Mouse (Mus musculus) CD4-positive, CD25-positive, alpha-beta regulatory T cell, adult 9 weeks (primary cell): ENCODE data around the gene Cpd. TPM values are rescaled to one million over a fixed set of nuclear protein-coding genes. Genes with fewer than 3 reads are reported as not detected.

ENCODE experiments used
- polyA plus RNA-seq: library from polyadenylated mRNA; unstranded; fragments of 100-300 nt; shearing (Covaris generic); gene quantifications from one replicate; pipeline ENCODE4 v1.2.1, GENCODE M21; 2017

Cpd gene
- polyA plus RNA-seq, result 1.7 TPM

GRCm38 (mm10) chr11:76846878-76847222, at the start of gene Cpd:
Cpd (minus strand) TSS chr11:76847018.

DNA sequence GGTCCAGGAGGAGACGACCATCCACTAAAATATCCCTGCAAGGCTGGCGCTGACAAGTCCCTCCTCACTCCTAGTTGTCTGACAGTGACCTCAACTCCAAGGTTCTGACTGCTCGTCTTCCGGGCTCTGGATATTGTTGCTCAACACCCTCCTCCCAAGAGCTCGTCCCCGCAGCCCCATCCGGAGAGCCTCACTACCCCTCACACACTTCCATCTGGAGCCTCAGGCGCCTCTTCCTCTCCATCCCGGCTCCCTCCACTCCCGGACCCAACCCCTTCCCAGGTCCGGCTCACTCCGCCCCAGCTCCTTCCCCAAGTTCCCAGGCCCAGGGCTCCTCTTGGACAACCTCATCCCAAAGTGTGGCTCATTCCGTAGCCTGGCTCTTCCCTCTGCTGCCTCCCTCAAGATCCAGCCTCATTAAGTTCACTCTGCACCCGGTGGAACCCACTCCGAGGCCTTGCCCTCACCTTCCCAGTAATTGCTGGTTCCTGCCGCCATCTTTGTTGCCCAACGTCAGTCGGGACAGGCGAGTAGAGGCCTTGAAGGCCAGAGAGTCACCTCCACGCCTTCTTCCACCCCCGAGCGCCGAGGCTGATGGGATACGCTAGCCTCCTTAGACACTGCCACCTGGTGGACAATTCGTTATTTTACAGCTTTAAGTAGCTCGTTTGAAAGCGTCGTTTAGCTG, 83.6 kb downstream of the Cpd start, which contains the start of gene Gosr1:
Gene Gosr1 (minus strand): TSS at position 527 of the 688 bp plus-strand sequence.

Other genes with a start within 250 kb of the Cpd start
- 24.9 TPM for gene Abr, start 224.7 kb downstream of the Cpd start, polyA plus RNA-seq
- not detected for gene Bhlha9, start 174.5 kb downstream of the Cpd start, polyA plus RNA-seq
- gene Trarg1, start 167.2 kb downstream of the Cpd start, polyA plus RNA-seq, result not detected
- 82.0 TPM for gene Gosr1, start 83.4 kb downstream of the Cpd start, polyA plus RNA-seq
- gene Tmigd1, start 55.1 kb upstream of the Cpd start, polyA plus RNA-seq, result 0.89 TPM
- 91.7 TPM for gene Blmh, start 77.8 kb upstream of the Cpd start, polyA plus RNA-seq
- gene Slc6a4, start 151.6 kb upstream of the Cpd start, polyA plus RNA-seq, result 0.12 TPM
- 49.7 TPM for gene Nsrp1, start 231.4 kb upstream of the Cpd start, polyA plus RNA-seq